Mouse (Mus musculus): ENCODE data around the gene Lgalsl. TPM values are rescaled to one million over a fixed set of nuclear protein-coding genes. Genes with fewer than 3 reads are reported as not detected.

Lgalsl gene
- total and polyA plus RNA-seq, 3 experiments, result 12.7 to 37.9 (median 31.7) TPM

DNA sequence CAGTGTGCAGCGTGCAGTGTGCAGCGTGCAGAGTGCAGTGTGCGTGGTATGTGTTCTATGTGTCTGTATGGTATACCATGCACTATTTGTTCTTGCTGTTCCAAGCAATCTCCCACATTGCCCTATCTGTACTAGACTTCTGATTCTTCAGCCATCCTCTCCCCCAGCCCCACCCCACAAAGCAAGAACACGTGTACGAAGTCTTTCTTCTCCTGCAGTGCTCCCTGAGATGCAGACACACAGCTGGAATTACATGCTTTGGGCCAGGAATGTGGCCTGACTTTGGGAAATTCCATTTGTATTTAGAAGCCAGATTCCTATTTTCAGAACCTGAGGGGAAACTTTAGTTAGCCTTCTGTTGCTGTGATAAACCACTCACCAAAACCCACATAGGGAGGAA, 18.5 kb upstream of the Lgalsl start:
- H3K9ac ChIP-seq (ENCODE audit: low read depth, low read length), result 0 out of 2 replicates have a peak overlapping the region, but pooled peaks have one; percentile 1
- TF ChIP-seq EP300 (IDR thresholded peaks at IDR 0.05; ENCODE audit: insufficient read depth, low read depth, low read length), result no peak
- TF ChIP-seq CTCF (IDR thresholded peaks at IDR 0.05), result no peak
- TF ChIP-seq POLR2A (IDR thresholded peaks at IDR 0.05; ENCODE audit: insufficient read depth, low read depth, low read length), result no peak
- no peak for DNase-seq
- H3K36me3 ChIP-seq (ENCODE audit: control insufficient read depth, insufficient read depth, low read length), result no peaks in the 10 kb centered on the region
- H3K27me3 ChIP-seq (ENCODE audit: control insufficient read depth, insufficient read depth, low read length), result no peaks in the 10 kb centered on the region
- 65% methylated on average over 5 of the region's 5 CpGs for WGBS
- H3K4me3 ChIP-seq, result no peak overlapping the region
- intact Hi-C loops (cut with DNase I), result no loop called here
- H3K27ac ChIP-seq, result peak overlapping the region; percentile 30
- H3K4me1 ChIP-seq (ENCODE audit: control insufficient read depth, insufficient read depth, low read length), result peaks cover 12% of the 10 kb centered on the region
- H3K79me2 ChIP-seq (replicated peaks; ENCODE audit: control insufficient read depth, insufficient read depth, low read length), result no peaks in the 10 kb centered on the region

- 65% methylated on average over 5 of the region's 5 CpGs for WGBS
- H3K9ac ChIP-seq (ENCODE audit: low read depth, low read length), result no peak overlapping the region
- no peaks in the 10 kb centered on the region for H3K4me1 ChIP-seq (ENCODE audit: control insufficient read depth, insufficient read depth, low read length)
- DNase-seq, result no peak
- H3K36me3 ChIP-seq (ENCODE audit: control insufficient read depth, insufficient read depth, low read length), result no peaks in the 10 kb centered on the region
- H3K4me3 ChIP-seq, result no peak overlapping the region
- H3K27ac ChIP-seq, result no peak overlapping the region
- TF ChIP-seq POLR2A (IDR thresholded peaks at IDR 0.05; ENCODE audit: insufficient read depth, low read depth, low read length), result no peak
- no peaks in the 10 kb centered on the region for H3K27me3 ChIP-seq (ENCODE audit: control insufficient read depth, insufficient read depth, low read length)
- intact Hi-C loops (cut with DNase I), result no loop called here
- H3K79me2 ChIP-seq (replicated peaks; ENCODE audit: control insufficient read depth, insufficient read depth, low read length), result no peaks in the 10 kb centered on the region
Measured at GRCm38 (mm10) chr11:20837366-20837765, 6.5 kb upstream of the Lgalsl start.

DNA sequence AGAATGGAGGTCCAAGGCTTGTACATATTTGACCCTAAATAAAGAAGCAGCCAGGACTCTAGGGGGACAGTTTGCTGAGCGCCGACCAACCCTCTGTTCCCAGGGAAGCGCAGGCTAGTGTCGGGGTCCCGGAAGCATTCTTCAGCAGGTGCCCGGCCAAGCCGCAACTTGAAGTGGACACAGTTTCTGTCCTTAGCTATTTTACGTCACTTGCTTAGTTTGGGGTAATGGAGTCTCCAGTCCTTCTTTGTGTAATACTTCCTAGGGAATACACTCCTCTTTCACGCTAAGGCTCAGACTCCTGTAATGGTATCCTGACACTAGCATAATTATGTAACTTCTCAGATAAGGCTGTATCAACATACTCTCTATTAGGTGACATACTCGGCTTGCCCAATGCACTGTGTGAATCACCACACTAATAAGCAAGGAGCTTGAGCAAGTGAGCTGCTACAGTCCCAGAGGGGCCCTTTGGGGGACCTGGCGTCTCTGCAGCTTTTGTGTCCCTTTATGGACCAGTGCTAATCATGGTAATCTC, 813 bp upstream of the Lgalsl start:
- intact Hi-C loops (cut with DNase I), result loop anchor here (1.0 to 5.0 kb wide), 5 partner anchors 28 to 261 kb away; partner anchors contain the start of gene Peli1

DNA sequence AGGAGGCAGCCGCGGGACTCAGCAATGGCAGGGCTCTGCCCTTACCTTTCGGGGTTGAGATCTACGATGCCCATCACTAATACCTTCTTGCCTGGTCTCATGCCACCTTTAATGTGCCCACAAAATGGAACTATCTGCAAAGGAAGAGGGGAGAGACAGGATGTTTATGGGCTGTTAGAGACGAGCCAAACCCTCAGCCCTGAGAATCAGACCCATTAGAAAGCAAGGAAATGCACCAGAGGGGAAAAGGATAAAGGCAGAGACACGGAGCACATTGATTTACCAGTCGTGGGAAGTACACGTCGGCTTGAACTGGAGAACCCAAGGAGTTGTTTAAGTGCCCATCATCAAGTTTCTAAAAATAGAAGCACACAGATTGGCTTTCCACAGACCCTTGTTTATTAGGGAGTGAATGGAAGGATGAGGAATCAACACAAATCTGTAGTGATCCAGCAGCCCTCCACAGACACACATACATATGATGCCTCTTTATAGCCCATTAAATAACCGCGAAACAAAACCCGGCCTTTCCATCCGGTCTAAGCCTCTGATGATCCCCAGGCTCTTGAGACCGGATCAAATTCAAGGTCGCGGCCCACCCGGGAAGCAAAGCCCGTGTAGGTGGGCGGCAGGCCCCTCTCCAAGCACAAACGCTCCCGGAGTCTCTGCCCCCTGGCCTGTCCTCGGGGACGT, 717 bp downstream of the Lgalsl start:
- DNase-seq, result peak; percentile 10 to 77
- TF ChIP-seq CTCF (IDR thresholded peaks at IDR 0.05), result no peak
- TF ChIP-seq POLR2A (IDR thresholded peaks at IDR 0.05; ENCODE audit: insufficient read depth, low read depth, low read length), result no peak
- TF ChIP-seq EP300 (IDR thresholded peaks at IDR 0.05; ENCODE audit: insufficient read depth, low read depth, low read length), result no peak
- Histone ChIP-seq H3K9ac (ENCODE audit: low read depth, low read length) (peak overlapping the region; percentile 87), H3K27ac (peak overlapping the region; percentile 96), H3K4me1 (ENCODE audit: control insufficient read depth, insufficient read depth, low read length) (peaks cover 6% of the 10 kb centered on the region), H3K79me2 (replicated peaks; ENCODE audit: control insufficient read depth, insufficient read depth, low read length) (no peaks in the 10 kb centered on the region), H3K27me3 (ENCODE audit: control insufficient read depth, insufficient read depth, low read length) (no peaks in the 10 kb centered on the region), H3K36me3 (ENCODE audit: control insufficient read depth, insufficient read depth, low read length) (peaks cover 8% of the 10 kb centered on the region), H3K4me3 (peak overlapping the region; percentile 87)
- intact Hi-C loops (cut with DNase I), result loop anchor here (2.0 to 5.0 kb wide), 4 partner anchors 35 to 262 kb away; partner anchors contain the start of gene Peli1
- WGBS, result 15% methylated on average over 23 of the region's 23 CpGs

More for the DNA sequence above, 813 bp upstream of the Lgalsl start:
- H3K4me1 ChIP-seq (ENCODE audit: control insufficient read depth, insufficient read depth, low read length), result peaks cover 6% of the 10 kb centered on the region
- TF ChIP-seq CTCF (IDR thresholded peaks at IDR 0.05) (no peak), POLR2A (IDR thresholded peaks at IDR 0.05; ENCODE audit: insufficient read depth, low read depth, low read length) (no peak), EP300 (IDR thresholded peaks at IDR 0.05; ENCODE audit: insufficient read depth, low read depth, low read length) (no peak)
- no peaks in the 10 kb centered on the region for H3K27me3 ChIP-seq (ENCODE audit: control insufficient read depth, insufficient read depth, low read length)
- H3K27ac ChIP-seq, result peak overlapping the region; percentile 96
- 24% methylated on average over 11 of the region's 11 CpGs for WGBS
- peak in 1 of 2 experiments; percentile 40 for DNase-seq
- H3K79me2 ChIP-seq (replicated peaks; ENCODE audit: control insufficient read depth, insufficient read depth, low read length), result no peaks in the 10 kb centered on the region
- peak overlapping the region; percentile 87 for H3K4me3 ChIP-seq
- peak overlapping the region; percentile 87; the same call in 1 of the 2 replicates for H3K9ac ChIP-seq (ENCODE audit: low read depth, low read length)
- peaks cover 8% of the 10 kb centered on the region for H3K36me3 ChIP-seq (ENCODE audit: control insufficient read depth, insufficient read depth, low read length)

- WGBS, result 69% methylated on average over 9 of the region's 9 CpGs
- Histone ChIP-seq H3K79me2 (replicated peaks; ENCODE audit: control insufficient read depth, insufficient read depth, low read length) (no peaks in the 10 kb centered on the region), H3K4me1 (ENCODE audit: control insufficient read depth, insufficient read depth, low read length) (peaks cover 6% of the 10 kb centered on the region), H3K36me3 (ENCODE audit: control insufficient read depth, insufficient read depth, low read length) (peaks cover 9% of the 10 kb centered on the region), H3K4me3 (peak overlapping the region; percentile 87; the same call in 1 of the 2 replicates), H3K9ac (ENCODE audit: low read depth, low read length) (no peak overlapping the region), H3K27me3 (ENCODE audit: control insufficient read depth, insufficient read depth, low read length) (no peaks in the 10 kb centered on the region), H3K27ac (peak overlapping the region; percentile 96; the same call in 1 of the 2 replicates)
- no peak for DNase-seq
- intact Hi-C loops (cut with DNase I), result no loop called here
- no peak for TF ChIP-seq POLR2A (IDR thresholded peaks at IDR 0.05; ENCODE audit: insufficient read depth, low read depth, low read length)
- no peak for TF ChIP-seq CTCF (IDR thresholded peaks at IDR 0.05)
- no peak for TF ChIP-seq EP300 (IDR thresholded peaks at IDR 0.05; ENCODE audit: insufficient read depth, low read depth, low read length)
Measured at GRCm38 (mm10) chr11:20829056-20829686, 1.7 kb downstream of the Lgalsl start.
